Mouse (Mus musculus): Measurements from ENCODE around the gene Rph3a.
"Not testable (repeated sequence)": the region's sequence is repeated elsewhere in the genome, so short reads cannot be mapped to it uniquely, and the experiment has no call there.

DNA sequence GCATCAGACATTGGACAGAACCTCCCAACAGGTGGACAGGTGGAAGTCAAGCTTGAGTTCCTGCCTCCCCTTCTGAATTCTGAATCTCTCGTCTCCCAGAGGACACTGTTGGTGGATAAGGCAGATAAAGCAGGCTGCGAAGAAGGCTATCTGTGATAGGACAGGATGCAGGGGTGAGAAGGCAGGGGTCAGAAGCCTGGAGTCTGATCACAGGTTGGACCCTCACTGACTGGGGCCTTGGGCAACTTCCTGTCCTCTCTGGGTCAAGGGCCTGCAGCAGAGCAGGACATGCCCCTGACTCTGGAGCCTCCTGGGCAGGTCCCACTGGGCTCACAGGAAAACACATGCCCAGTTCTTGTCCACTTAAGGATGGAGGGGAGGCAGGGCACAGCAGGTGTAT, 83.6 kb downstream of the Rph3a start:
- TF ChIP-seq CTCF (IDR thresholded peaks at IDR 0.05; ENCODE audit: borderline replicate concordance, extremely low read depth, insufficient read depth, insufficient read length); POLR2A (IDR thresholded peaks at IDR 0.05; ENCODE audit: borderline replicate concordance, extremely low read depth, insufficient read depth, insufficient read length, poor library complexity, severe bottlenecking): not testable (repeated sequence)

Measured in brain, embryonic 14.5 days (tissue).